Mouse (Mus musculus) adrenal gland, adult (tissue): Measurements from ENCODE around the gene Ddx1.
"Not testable (repeated sequence)": the region's sequence is repeated elsewhere in the genome, so short reads cannot be mapped to it uniquely, and the experiment has no call there.

Experiments used
- DNase-seq, 2 experiments: peaks; one replicate each; pipeline ENCODE4 v3.0.0; 2022 to 2023; ENCODE audit warnings: low spot score in 1 of 2; ENCODE audit not compliant: inconsistent age in 2 of 2

Gene Ddx1

GRCm38 (mm10) chr12:13207099-13207498 lies 41.9 kb downstream of the Ddx1 start:
- DNase-seq, result peak in 1 of 2 experiments; percentile 45

- no peak for DNase-seq
Measured at GRCm38 (mm10) chr12:13205733-13206132, 43.3 kb downstream of the Ddx1 start.

GRCm38 (mm10) chr12:13202322-13202721 lies 46.7 kb downstream of the Ddx1 start:
- no peak for DNase-seq

GRCm38 (mm10) chr12:13200576-13200975 lies 48.4 kb downstream of the Ddx1 start:
- no peak for DNase-seq

GRCm38 (mm10) chr12:13199338-13200301 lies 49.4 kb downstream of the Ddx1 start:
- peak in 1 of 2 experiments; percentile 65 for DNase-seq

- no peak for DNase-seq
Measured at GRCm38 (mm10) chr12:13198157-13198556, 50.9 kb downstream of the Ddx1 start.

GRCm38 (mm10) chr12:13196146-13196545 lies 52.9 kb downstream of the Ddx1 start:
- DNase-seq, result no peak

GRCm38 (mm10) chr12:13195506-13195905 lies 53.5 kb downstream of the Ddx1 start:
- DNase-seq, result no peak

- no peak for DNase-seq
Measured at GRCm38 (mm10) chr12:13188059-13188700, 60.8 kb downstream of the Ddx1 start.

- DNase-seq, result no peak
Measured at GRCm38 (mm10) chr12:13186209-13186608, 62.8 kb downstream of the Ddx1 start.

- no peak for DNase-seq
Measured at GRCm38 (mm10) chr12:13184873-13185361, 64.1 kb downstream of the Ddx1 start.

- DNase-seq, result not testable (repeated sequence)
Measured at GRCm38 (mm10) chr12:13184136-13184535, 64.9 kb downstream of the Ddx1 start.

GRCm38 (mm10) chr12:13182220-13182619 lies 66.8 kb downstream of the Ddx1 start:
- no peak for DNase-seq

GRCm38 (mm10) chr12:13181721-13182120 lies 67.3 kb downstream of the Ddx1 start:
- no peak for DNase-seq

- no peak for DNase-seq
Measured at GRCm38 (mm10) chr12:13180715-13181335, 68.2 kb downstream of the Ddx1 start.

- DNase-seq, result no peak
Measured at GRCm38 (mm10) chr12:13180332-13180714, 68.7 kb downstream of the Ddx1 start.

- DNase-seq, result peak; percentile 13 to 50
Measured at GRCm38 (mm10) chr12:13177606-13178005, 71.4 kb downstream of the Ddx1 start.

GRCm38 (mm10) chr12:13176927-13177326 lies 72.1 kb downstream of the Ddx1 start:
- DNase-seq, result no peak

- DNase-seq, result no peak
Measured at GRCm38 (mm10) chr12:13176136-13176535, 72.9 kb downstream of the Ddx1 start.

GRCm38 (mm10) chr12:13174022-13174421 lies 75.0 kb downstream of the Ddx1 start:
- DNase-seq, result no peak

- no peak for DNase-seq
Measured at GRCm38 (mm10) chr12:13168073-13168472, 80.9 kb downstream of the Ddx1 start.
